Mouse (Mus musculus): ENCODE measurements at regions not wholly inside any gene's neighbourhood (a gene's known extent, or its start where the extent isn't known, plus 50 kb on each side); places are given as distances from the start of the nearest gene placed in this dataset.

GRCm38 (mm10) chr14:67550462-67551185, 1541.6 kb upstream of the Gulo start:
- no peak for DNase-seq (ENCODE audit: low spot score in 2 of 2)

- DNase-seq (ENCODE audit: low spot score in 2 of 2), result no peak
Measured at GRCm38 (mm10) chr14:67548750-67549149, 1539.7 kb upstream of the Gulo start.

- peak; percentile 28 to 67 for DNase-seq (ENCODE audit: low spot score in 2 of 2)
Measured at GRCm38 (mm10) chr14:67545036-67545435, 1536.0 kb upstream of the Gulo start.

- peak; percentile 56 to 74 for DNase-seq (ENCODE audit: low spot score in 2 of 2)
Measured at GRCm38 (mm10) chr14:67541271-67541711, 1532.3 kb upstream of the Gulo start.

GRCm38 (mm10) chr14:67538696-67539095, 1529.7 kb upstream of the Gulo start:
- DNase-seq (ENCODE audit: low spot score in 2 of 2), result peak; percentile 14 to 22

GRCm38 (mm10) chr14:67536787-67537659, 1528.0 kb upstream of the Gulo start:
- DNase-seq (ENCODE audit: low spot score in 2 of 2), result peak; percentile 43 to 58

GRCm38 (mm10) chr14:67506729-67507395, 1497.9 kb upstream of the Gulo start:
- DNase-seq (ENCODE audit: low spot score in 2 of 2), result no peak

- no peak for DNase-seq (ENCODE audit: low spot score in 2 of 2)
Measured at GRCm38 (mm10) chr14:67492086-67492485, 1483.1 kb upstream of the Gulo start.

- no peak for DNase-seq (ENCODE audit: low spot score in 2 of 2)
Measured at GRCm38 (mm10) chr14:67486676-67487075, 1477.7 kb upstream of the Gulo start.

- no peak for DNase-seq (ENCODE audit: low spot score in 2 of 2)
Measured at GRCm38 (mm10) chr14:67485449-67485800, 1476.4 kb upstream of the Gulo start.

GRCm38 (mm10) chr14:67484533-67485448, 1475.8 kb upstream of the Gulo start:
- DNase-seq (ENCODE audit: low spot score in 2 of 2), result peak; percentile 13 to 15

Data from heart, adult 9 months (tissue).